In genomic region chr19:23134095-23134440, GRCm38 (mm10) we compare ENCODE assay signal across 8 mouse cellular contexts. TPM values are rescaled to one million over a fixed set of nuclear protein-coding genes. Genes with fewer than 3 reads are reported as not detected.
DNase-seq lines count a peak whose midpoint lies in the region; ATAC-seq and TF ChIP-seq lines count a peak whose summit lies in the region.

No protein-coding gene starts in this region.

- H3K4me1 ChIP-seq in liver, adult 2 months (ENCODE audit: control insufficient read depth, insufficient read depth, low read length) = peaks cover 16% of the 10 kb centered on the region
- peaks cover 26% of the 10 kb centered on the region for H3K4me1 ChIP-seq in embryonic facial prominence, embryonic 12.5 days
- peaks cover 42% of the 10 kb centered on the region for H3K4me1 ChIP-seq in limb, embryonic 10.5 days
- H3K4me1 ChIP-seq in midbrain, embryonic 10.5 days = peaks cover 39% of the 10 kb centered on the region

- peak overlapping the region; percentile 93 for H3K27ac ChIP-seq in liver, adult 2 months (replicated peaks; ENCODE audit: insufficient read depth, low read depth, low read length)
- no peak overlapping the region for H3K27ac ChIP-seq in embryonic facial prominence, embryonic 12.5 days
- H3K27ac ChIP-seq in limb, embryonic 10.5 days = peak overlapping the region; percentile 73
- H3K27ac ChIP-seq in midbrain, embryonic 10.5 days (replicated peaks) = peak overlapping the region; percentile 38

- H3K4me3 ChIP-seq in liver, adult 2 months (ENCODE audit: insufficient read depth, low read depth, low read length) = peak overlapping the region; percentile 40
- peak overlapping the region; percentile 44; the same call in 1 of the 2 replicates for H3K4me3 ChIP-seq in embryonic facial prominence, embryonic 12.5 days
- peak overlapping the region; percentile 54 for H3K4me3 ChIP-seq in limb, embryonic 10.5 days
- H3K4me3 ChIP-seq in midbrain, embryonic 10.5 days = peak overlapping the region; percentile 57

- 1% methylated on average over 14 of the region's 14 CpGs for WGBS in liver, adult 2 months
- WGBS in embryonic facial prominence, embryonic 12.5 days = 3% methylated on average over 14 of the region's 14 CpGs
- WGBS in limb, embryonic 10.5 days = 2% methylated on average over 14 of the region's 14 CpGs
- WGBS in midbrain, embryonic 10.5 days = under 1% methylated on average over 14 of the region's 14 CpGs

- no peaks in the 10 kb centered on the region for H3K79me2 ChIP-seq in liver, adult 2 months (ENCODE audit: control insufficient read depth, insufficient read depth, low read length)

- TF ChIP-seq POLR2A in liver, adult 2 months (IDR thresholded peaks at IDR 0.05; ENCODE audit: extremely low read depth, insufficient read depth, low read length) = peak; percentile 34

- H3K36me3 ChIP-seq in liver, adult 2 months (ENCODE audit: control insufficient read depth, insufficient read depth, low read length) = no peaks in the 10 kb centered on the region
- no peaks in the 10 kb centered on the region for H3K36me3 ChIP-seq in embryonic facial prominence, embryonic 12.5 days
- no peaks in the 10 kb centered on the region for H3K36me3 ChIP-seq in limb, embryonic 10.5 days
- H3K36me3 ChIP-seq in midbrain, embryonic 10.5 days = no peaks in the 10 kb centered on the region

- 0 out of 2 replicates have a peak, but pooled peaks have one; percentile 32 for ATAC-seq in embryonic facial prominence, embryonic 12.5 days (ENCODE audit: insufficient number of reproducible peaks, insufficient read depth, low FRiP score, low TSS enrichment)

- H3K9me3 ChIP-seq in embryonic facial prominence, embryonic 12.5 days = no peaks in the 10 kb centered on the region
- H3K9me3 ChIP-seq in limb, embryonic 10.5 days (replicated peaks) = no peaks in the 10 kb centered on the region
- H3K9me3 ChIP-seq in midbrain, embryonic 10.5 days (replicated peaks) = no peaks in the 10 kb centered on the region

- peak; percentile 77 for DNase-seq in liver, adult 2 months (ENCODE audit: extremely low read depth, low read depth, low spot score)
- DNase-seq in liver = no peak
- peak; percentile 93 to 94 for DNase-seq in heart, adult 18-20 months
- peak; percentile 95 for DNase-seq in kidney, adult 11 months
- DNase-seq in limb, embryonic 10.5 days (ENCODE audit: low spot score) = peak; percentile 53
- peak; percentile 63 for DNase-seq in midbrain, embryonic 10.5 days (ENCODE audit: low spot score)
- peak; percentile 51 for DNase-seq in spleen, adult 12 weeks (ENCODE audit: low spot score)

- H3K9ac ChIP-seq in liver, adult 2 months (ENCODE audit: low read depth, low read length) = peak overlapping the region; percentile 70
- no peak overlapping the region for H3K9ac ChIP-seq in embryonic facial prominence, embryonic 12.5 days

- TF ChIP-seq CTCF in liver, adult 2 months (IDR thresholded peaks at IDR 0.05; ENCODE audit: low read depth, low read length) = peak; percentile 38; the same call in 1 of the 2 replicates

- no peaks in the 10 kb centered on the region for H3K27me3 ChIP-seq in liver, adult 2 months (ENCODE audit: control insufficient read depth, insufficient read depth, low read length)
- peaks cover 46% of the 10 kb centered on the region for H3K27me3 ChIP-seq in embryonic facial prominence, embryonic 12.5 days
- H3K27me3 ChIP-seq in limb, embryonic 10.5 days (ENCODE audit: low read depth, poor library complexity, severe bottlenecking) = peaks cover 80% of the 10 kb centered on the region
- H3K27me3 ChIP-seq in midbrain, embryonic 10.5 days (ENCODE audit: low read depth, poor library complexity, severe bottlenecking) = peaks cover 79% of the 10 kb centered on the region

- H3K4me2 ChIP-seq in embryonic facial prominence, embryonic 12.5 days (replicated peaks) = peak overlapping the region; percentile 94

RNA-seq across cellular contexts. Expression of gene Klf9, which starts 7.0 kb away (rescaled TPM):
- total RNA-seq in liver, adult 2 months (2014; rRNA removed) = 75.0 and 81.6 TPM in 2 replicates
- polyA plus RNA-seq in liver, adult 2 months (2012; rRNA removed) = 32.4 and 32.7 TPM in 2 replicates
- 2.6 and 2.8 TPM in 2 replicates for polyA plus RNA-seq in embryonic facial prominence, embryonic 12.5 days (2016; fragmentation: Nextera tagmentation; extraction: Ambion mirVana)
- total RNA-seq in heart, adult 18-20 months (2021) = 100 to 1,000 TPM in 1 of 2 experiments, 10 to 100 TPM in 1; 98.5 to 136 TPM
- polyA plus RNA-seq in limb, embryonic 10.5 days (2016; fragmentation: Nextera tagmentation; extraction: Ambion mirVana) = 0.74 and 1.3 TPM in 2 replicates
- 0.87 and 0.91 TPM in 2 replicates for polyA plus RNA-seq in midbrain, embryonic 10.5 days (2016; fragmentation: Nextera tagmentation; extraction: Ambion mirVana)
